Mouse (Mus musculus) liver, embryonic 14 days (tissue): Measurements from ENCODE around the gene Gm15091. TPM values are rescaled to one million over a fixed set of nuclear protein-coding genes. Genes with fewer than 3 reads are reported as not detected.

Source experiments
- polyA plus RNA-seq: library from polyadenylated mRNA; depleted of rRNA; stranded (reverse); fragments of >200 nt; gene quantifications from 2 replicates; pipeline ENCODE4 v1.2.3, GENCODE M21; 2012; rRNA removed

Gene Gm15091
- not detected in 2 replicates for polyA plus RNA-seq

GRCm38 (mm10) chrX:149941355-149941754 is at the start of gene Gm15091:
TSS of gene Gm15091 (plus strand) at chrX:149941655.

Other genes starting within 250 kb of the Gm15091 start
- gene Gm15097, start 157.2 kb upstream of the Gm15091 start, polyA plus RNA-seq = not detected in 2 replicates